Mouse (Mus musculus) liver, adult (tissue): Measurements from ENCODE around the gene Urm1.

Source experiments
- GATA4 ChIP-seq: IDR thresholded peaks from 2 replicates; pipeline ENCODE4 v1.6.1; 2014; ENCODE audit warnings: mild to moderate bottlenecking, low read length; ENCODE audit not compliant: insufficient replicate concordance

Gene Urm1

GRCm38 (mm10) chr2:29846911-29847310, 27.0 kb downstream of the Urm1 start:
- no peak for TF ChIP-seq GATA4

- TF ChIP-seq GATA4 = no peak
Observed at GRCm38 (mm10) chr2:29849041-29849440, 29.2 kb downstream of the Urm1 start.

GRCm38 (mm10) chr2:29849841-29850480, 30.1 kb downstream of the Urm1 start:
- TF ChIP-seq GATA4 = no peak

GRCm38 (mm10) chr2:29852957-29853485, 33.1 kb downstream of the Urm1 start:
- no peak for TF ChIP-seq GATA4

GRCm38 (mm10) chr2:29853736-29854135, 33.9 kb downstream of the Urm1 start:
- TF ChIP-seq GATA4 = no peak

- TF ChIP-seq GATA4 = no peak
Observed at GRCm38 (mm10) chr2:29855585-29856210, 35.8 kb downstream of the Urm1 start.

GRCm38 (mm10) chr2:29856451-29857260, 36.8 kb downstream of the Urm1 start:
- no peak for TF ChIP-seq GATA4

GRCm38 (mm10) chr2:29857341-29857740, 37.5 kb downstream of the Urm1 start:
- no peak for TF ChIP-seq GATA4

GRCm38 (mm10) chr2:29857967-29858366, 38.1 kb downstream of the Urm1 start:
- TF ChIP-seq GATA4 = no peak

GRCm38 (mm10) chr2:29858748-29859473, 39.0 kb downstream of the Urm1 start:
- TF ChIP-seq GATA4 = no peak

- TF ChIP-seq GATA4 = no peak
Observed at GRCm38 (mm10) chr2:29865125-29865524, 45.2 kb downstream of the Urm1 start.

GRCm38 (mm10) chr2:29868949-29869645, 49.2 kb downstream of the Urm1 start, which contains the start of gene Cercam:
Gene Cercam (plus strand): TSS chr2:29869164.
- no peak for TF ChIP-seq GATA4

- no peak for TF ChIP-seq GATA4
Observed at GRCm38 (mm10) chr2:29869646-29870451, 50.0 kb downstream of the Urm1 start.
